Mouse (Mus musculus) megakaryocyte, embryonic 14.5 days (primary cell): ENCODE data around the gene Gm20388.

Experiments used
- FLI1 ChIP-seq: IDR thresholded peaks from 2 replicates; pipeline ENCODE4 v1.6.1; 2012; ENCODE audit warnings: low read length, inconsistent platforms, mixed read lengths
- GATA1 ChIP-seq: IDR thresholded peaks from 3 replicates; pipeline ENCODE4 v1.6.1; 2012; ENCODE audit warnings: mixed read lengths, low read length, inconsistent platforms, borderline replicate concordance

DNA sequence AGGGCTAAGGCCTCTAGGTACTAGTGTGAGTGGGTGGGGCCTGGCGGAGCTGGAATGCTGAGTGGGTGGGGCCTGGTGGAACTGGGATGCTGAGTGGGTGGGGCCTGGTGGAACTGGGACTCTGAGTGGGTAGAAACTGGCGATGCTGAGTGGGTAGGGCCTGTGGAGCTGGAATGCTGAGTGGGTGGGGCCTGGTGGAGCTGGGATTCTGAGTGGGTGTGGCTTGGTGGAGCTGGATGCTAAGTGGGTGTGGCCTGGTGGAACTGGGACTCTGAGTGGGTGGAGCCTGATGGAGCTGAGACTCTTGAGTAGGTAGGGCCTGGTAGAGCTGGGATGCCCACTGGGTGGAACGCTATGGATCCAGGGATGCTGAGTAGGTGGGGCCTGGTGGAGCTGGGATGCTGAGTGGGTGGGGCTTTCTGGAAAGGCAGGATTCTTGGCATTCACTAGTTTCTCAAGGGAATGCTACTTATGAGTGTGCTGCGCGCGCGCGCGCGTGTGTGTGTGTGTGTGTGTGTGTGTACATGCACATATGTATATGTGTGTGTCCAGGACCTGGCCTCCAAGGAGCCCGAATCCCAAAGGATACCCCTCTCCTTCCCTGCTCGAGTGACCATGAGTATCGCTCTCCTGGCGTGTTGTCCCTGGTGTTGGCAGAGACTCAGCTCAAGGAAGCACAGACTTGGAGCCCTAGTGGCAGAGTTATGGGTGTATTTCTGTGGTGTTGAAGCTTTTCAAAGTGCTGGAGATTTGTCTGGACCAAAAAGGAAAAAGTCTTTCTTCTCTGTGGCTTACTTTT, 608.3 kb downstream of the Gm20388 start:
- no peak for TF ChIP-seq GATA1
- TF ChIP-seq FLI1 = no peak
